Mouse (Mus musculus) forebrain, embryonic 11.5 days (tissue): Measurements from ENCODE around the gene Ccnd2. TPM values are rescaled to one million over a fixed set of nuclear protein-coding genes. Genes with fewer than 3 reads are reported as not detected.

Experiments
- ATAC-seq: fragments of 200-750 bp; cut with Nextera tagmentation; replicated peaks from 2 replicates; pipeline ENCODE4 v1.8.0; 2017; ENCODE audit warnings: moderate TSS enrichment; ENCODE audit not compliant: low FRiP score
- DNase-seq: peaks from one replicate; pipeline ENCODE4 v3.0.0-alpha.2; 2017; ENCODE audit warnings: low spot score
- H3K27ac ChIP-seq: fragments of 300-500 bp; sonication (generic); 2 replicates; pipeline ENCODE4 v1.5.1; 2014; ENCODE audit warnings: low read depth, low read length
- H3K27me3 ChIP-seq: fragments of 300-500 bp; sonication (generic); 2 replicates; pipeline ENCODE4 v1.6.1; 2014; ENCODE audit warnings: mild to moderate bottlenecking, low read length, mixed read lengths; ENCODE audit not compliant: control insufficient read depth, insufficient read depth
- H3K36me3 ChIP-seq: fragments of 300-500 bp; sonication (generic); 2 replicates; pipeline ENCODE4 v1.6.1; 2014; ENCODE audit warnings: mild to moderate bottlenecking, low read length, moderate library complexity, mixed read lengths; ENCODE audit not compliant: control insufficient read depth, insufficient read depth
- H3K4me1 ChIP-seq: fragments of 300-500 bp; sonication (generic); replicated peaks from 2 replicates; pipeline ENCODE4 v1.6.1; 2014; ENCODE audit warnings: low read length, mixed read lengths; ENCODE audit not compliant: control insufficient read depth, insufficient read depth
- H3K4me2 ChIP-seq: fragments of 300-500 bp; sonication (generic); 2 replicates; pipeline ENCODE4 v1.6.1; 2014; ENCODE audit warnings: low read depth, mild to moderate bottlenecking, low read length, moderate library complexity, mixed read lengths; ENCODE audit not compliant: severe bottlenecking
- H3K4me3 ChIP-seq: fragments of 300-500 bp; sonication (generic); 2 replicates; pipeline ENCODE4 v1.5.1; 2014; ENCODE audit warnings: low read depth, low read length
- H3K9ac ChIP-seq: fragments of 300-500 bp; sonication (generic); 2 replicates; pipeline ENCODE4 v1.6.1; 2014; ENCODE audit warnings: low read length
- H3K9me3 ChIP-seq: fragments of 300-500 bp; sonication (generic); 2 replicates; pipeline ENCODE4 v1.6.1; 2016; ENCODE audit warnings: low read length, mixed read lengths; ENCODE audit not compliant: control insufficient read depth
- WGBS: fragments of 180-500 bp; shearing (Covaris S2); extraction: QIAGEN DNeasy Blood & Tissue Kit; methylation state at CpG from one replicate; pipeline ENCODE4 v1.1.7; 2014; 5-methylcytosine and 5-hydroxymethylcytosine counted together
- polyA plus RNA-seq: library from polyadenylated mRNA; unstranded; fragments of >200 nt; fragmentation: Nextera tagmentation; extraction: Ambion mirVana; gene quantifications from 2 replicates; pipeline ENCODE4 v1.2.1, GENCODE M21; 2014

Ccnd2 gene
- polyA plus RNA-seq, 1 experiment from 2014 or later, result 1,292 TPM

- DNase-seq (no peak), ATAC-seq (no peak)
- Histone ChIP-seq H3K4me1 (no peaks in the 10 kb centered on the region; the same call in 1 of the 2 replicates), H3K4me2 (no peak overlapping the region), H3K9me3 (no peaks in the 10 kb centered on the region), H3K4me3 (no peak overlapping the region), H3K9ac (no peak overlapping the region), H3K36me3 (no peaks in the 10 kb centered on the region), H3K27me3 (peaks cover 3% of the 10 kb centered on the region; the same call in 1 of the 2 replicates), H3K27ac (no peak overlapping the region)
- WGBS, result 71% methylated on average over 6 of the region's 6 CpGs
Observed at GRCm38 (mm10) chr6:127081820-127082219, 70.2 kb downstream of the Ccnd2 start.

DNA sequence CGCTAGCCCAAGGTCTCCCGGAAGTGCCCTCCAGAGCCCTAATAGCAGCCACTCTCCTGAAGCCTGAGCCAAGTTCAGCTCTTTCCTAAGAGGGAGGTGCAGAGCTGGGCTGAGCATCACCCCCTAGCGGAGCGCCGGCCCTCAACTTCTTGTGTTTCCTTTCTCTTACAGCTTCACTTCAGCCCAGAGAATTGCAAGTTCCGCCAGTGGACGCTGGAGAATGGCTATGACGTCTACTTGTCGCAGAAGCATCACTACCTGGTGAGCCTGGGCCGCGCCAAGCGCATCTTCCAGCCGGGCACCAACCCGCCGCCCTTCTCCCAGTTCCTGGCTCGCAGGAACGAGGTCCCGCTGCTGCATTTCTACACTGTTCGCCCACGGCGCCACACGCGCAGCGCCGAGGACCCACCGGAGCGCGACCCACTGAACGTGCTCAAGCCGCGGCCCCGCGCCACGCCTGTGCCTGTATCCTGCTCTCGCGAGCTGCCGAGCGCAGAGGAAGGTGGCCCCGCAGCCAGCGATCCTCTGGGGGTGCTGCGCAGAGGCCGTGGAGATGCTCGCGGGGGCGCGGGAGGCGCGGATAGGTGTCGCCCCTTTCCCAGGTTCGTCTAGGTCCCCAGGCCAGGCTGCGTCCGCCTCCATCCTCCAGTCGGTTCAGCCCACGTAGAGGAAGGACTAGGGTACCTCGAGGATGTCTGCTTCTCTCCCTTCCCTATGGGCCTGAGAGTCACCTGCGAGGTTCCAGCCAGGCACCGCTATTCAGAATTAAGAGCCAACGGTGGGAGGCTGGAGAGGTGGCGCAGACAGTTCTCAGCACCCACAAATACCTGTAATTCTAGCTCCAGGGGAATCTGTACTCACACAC is 71.9 kb downstream of the Ccnd2 start:
- Histone ChIP-seq H3K9me3 (no peaks in the 10 kb centered on the region), H3K4me3 (peak overlapping the region; percentile 61), H3K4me1 (no peaks in the 10 kb centered on the region; the same call in 1 of the 2 replicates), H3K36me3 (no peaks in the 10 kb centered on the region), H3K4me2 (peak overlapping the region; percentile 94), H3K27ac (no peak overlapping the region), H3K9ac (peak overlapping the region; percentile 82), H3K27me3 (peaks cover 3% of the 10 kb centered on the region; the same call in 1 of the 2 replicates)
- DNase-seq (peak; percentile 87), ATAC-seq (peak; percentile 86)
- WGBS, result 2% methylated on average over 58 of the region's 59 CpGs

Other genes starting within 250 kb of the Ccnd2 start
- not detected in 2 replicates for gene Dyrk4, start 230.4 kb downstream of the Ccnd2 start, polyA plus RNA-seq
- gene Rad51ap1, start 212.6 kb downstream of the Ccnd2 start, polyA plus RNA-seq, result 82.0 and 104 TPM in 2 replicates
- gene D6Wsu163e, start 212.2 kb downstream of the Ccnd2 start, polyA plus RNA-seq, result 19.7 and 19.8 TPM in 2 replicates
- gene Fgf6, start 136.6 kb downstream of the Ccnd2 start, polyA plus RNA-seq, result not detected in 2 replicates
- gene Fgf23, start 79.3 kb downstream of the Ccnd2 start, polyA plus RNA-seq, result not detected in 2 replicates
- gene Tigar, start 42.6 kb downstream of the Ccnd2 start, polyA plus RNA-seq, result 5.3 and 6.8 TPM in 2 replicates